Mouse (Mus musculus): ENCODE data around the gene Wfdc8.

- TF ChIP-seq CTCF (IDR thresholded peaks at IDR 0.05; ENCODE audit: control insufficient read depth, insufficient read depth, low read length) (peak; percentile 34), POLR2A (IDR thresholded peaks at IDR 0.05; ENCODE audit: borderline replicate concordance, control insufficient read depth, low read depth, low read length) (no peak)
Observed at GRCm38 (mm10) chr2:164600179-164600578, 13.2 kb downstream of the Wfdc8 start.

Measured in bone marrow, adult 2 months (tissue).